Mouse (Mus musculus) retina, embryonic 14.5 days (tissue): ENCODE measurements around the gene Cmc1.

Experiments used
- DNase-seq: peaks from one replicate; pipeline ENCODE4 v3.0.0-alpha.2; 2015; ENCODE audit warnings: low spot score

The Cmc1 gene

DNA sequence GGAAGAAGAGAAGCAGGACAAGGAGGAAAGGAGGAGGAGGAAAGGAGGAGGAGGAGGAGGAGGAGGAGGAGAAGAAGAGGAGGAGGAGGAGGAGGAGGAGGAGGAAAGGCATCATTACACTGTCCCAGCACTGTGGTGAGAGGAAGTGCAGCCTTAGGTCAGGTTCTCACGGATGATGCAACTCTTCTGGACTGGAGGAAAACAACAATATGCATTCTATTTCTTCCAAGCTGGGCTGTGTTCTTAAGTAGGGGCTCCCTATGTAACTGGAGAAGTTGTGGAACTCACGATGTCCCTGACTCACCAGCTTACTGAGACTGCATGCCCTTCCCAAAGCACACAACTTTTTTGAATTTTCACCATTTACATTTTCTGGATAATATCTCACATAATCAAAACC, 118.3 kb downstream of the Cmc1 start:
- no peak for DNase-seq

DNA sequence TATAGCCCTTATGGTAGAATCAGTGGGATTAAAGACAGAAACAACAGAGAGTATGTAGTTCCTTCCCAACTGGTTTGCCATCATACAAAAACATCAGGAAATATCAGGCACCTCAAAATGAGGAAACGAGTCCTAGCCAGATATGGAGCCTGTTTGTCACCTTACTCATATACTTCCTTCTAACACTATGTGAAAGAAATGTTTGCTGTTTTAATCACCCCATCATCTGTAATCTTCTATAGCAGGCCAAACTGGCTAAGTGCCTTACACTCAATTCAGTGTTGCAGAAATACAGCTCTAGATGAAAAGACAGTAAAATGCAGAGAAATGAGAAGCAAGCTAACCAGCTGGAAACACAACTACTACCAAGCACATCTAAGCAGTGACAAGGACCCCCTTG, 119.7 kb downstream of the Cmc1 start:
- no peak for DNase-seq

DNA sequence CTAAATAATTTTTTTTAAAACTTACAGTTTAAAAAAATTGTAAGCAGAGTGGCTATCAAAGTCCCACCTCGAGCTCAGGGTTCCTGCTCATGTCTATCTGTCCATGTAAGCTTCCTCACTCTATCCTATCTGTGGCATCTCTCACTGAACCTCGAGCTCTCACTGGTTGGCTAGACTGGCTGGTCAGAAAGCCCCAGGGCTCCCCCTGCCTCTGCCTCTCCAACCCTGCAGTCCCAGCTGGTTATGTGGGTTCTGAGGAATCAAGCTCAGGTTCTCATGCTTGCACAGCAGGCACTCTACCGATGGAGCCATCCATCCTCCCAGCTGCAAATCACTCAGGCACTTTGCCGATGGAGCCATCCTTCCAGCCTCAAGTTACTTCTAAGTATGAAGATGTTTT, 120.5 kb downstream of the Cmc1 start:
- no peak for DNase-seq

DNA sequence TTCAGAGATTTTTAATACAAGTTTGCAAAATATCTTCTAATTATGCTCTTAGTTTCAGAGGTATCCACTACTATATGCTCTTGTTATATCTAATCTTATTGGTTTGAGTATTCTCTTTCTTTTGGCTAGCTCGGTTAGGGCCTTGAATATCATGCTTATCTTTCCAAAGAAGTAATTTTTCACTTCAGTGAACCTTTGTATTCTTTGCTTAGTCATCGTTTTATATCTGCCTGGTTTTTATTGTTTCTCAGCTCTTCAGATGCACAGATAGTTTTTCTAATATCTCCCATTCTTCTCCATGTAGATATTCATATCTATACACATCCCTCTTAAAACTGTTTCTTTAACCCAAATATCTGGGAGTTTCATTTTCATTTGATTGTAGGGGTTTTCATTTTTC, 125.0 kb downstream of the Cmc1 start:
- DNase-seq: no peak
